Mouse (Mus musculus) heart, embryonic 12.5 days (tissue): Measurements from ENCODE around the gene Zmynd11. TPM values are rescaled to one million over a fixed set of nuclear protein-coding genes. Genes with fewer than 3 reads are reported as not detected.
"Not testable (repeated sequence)": the region's sequence is repeated elsewhere in the genome, so short reads cannot be mapped to it uniquely, and the experiment has no call there.

Experiments
- ATAC-seq: fragments of 200-750 bp; cut with Nextera tagmentation; 2 replicates; pipeline ENCODE4 v1.8.0; 2017; ENCODE audit warnings: moderate TSS enrichment, moderate library complexity; ENCODE audit not compliant: insufficient number of reproducible peaks, low FRiP score
- H3K27ac ChIP-seq: fragments of 300-500 bp; sonication (generic); 2 replicates; pipeline ENCODE4 v1.5.1; 2016; ENCODE audit warnings: mild to moderate bottlenecking, moderate library complexity; ENCODE audit not compliant: poor library complexity, severe bottlenecking
- H3K27me3 ChIP-seq: fragments of 300-500 bp; sonication (generic); replicated peaks from 2 replicates; pipeline ENCODE4 v1.6.1; 2016; ENCODE audit warnings: mild to moderate bottlenecking, moderate library complexity
- H3K36me3 ChIP-seq: fragments of 300-500 bp; sonication (generic); 2 replicates; pipeline ENCODE4 v1.6.1; 2016; ENCODE audit warnings: mild to moderate bottlenecking, moderate library complexity
- H3K4me1 ChIP-seq: fragments of 300-500 bp; sonication (generic); replicated peaks from 2 replicates; pipeline ENCODE4 v1.6.1; 2016; ENCODE audit warnings: mild to moderate bottlenecking
- H3K4me2 ChIP-seq: fragments of 300-500 bp; sonication (generic); 2 replicates; pipeline ENCODE4 v1.6.1; 2016; ENCODE audit warnings: mild to moderate bottlenecking, moderate library complexity
- H3K4me3 ChIP-seq: fragments of 300-500 bp; sonication (generic); 2 replicates; pipeline ENCODE4 v1.5.1; 2016; ENCODE audit warnings: mild to moderate bottlenecking
- H3K9ac ChIP-seq: fragments of 300-500 bp; sonication (generic); 2 replicates; pipeline ENCODE4 v1.6.1; 2016; ENCODE audit warnings: mild to moderate bottlenecking, moderate library complexity
- H3K9me3 ChIP-seq: fragments of 300-500 bp; sonication (generic); replicated peaks from 2 replicates; pipeline ENCODE4 v1.6.1; 2016; ENCODE audit warnings: mild to moderate bottlenecking, moderate library complexity
- WGBS: fragments of 180-500 bp; shearing (Covaris S2); methylation state at CpG from one replicate; pipeline ENCODE4 v1.1.7; 2016; 5-methylcytosine and 5-hydroxymethylcytosine counted together
- polyA plus RNA-seq: library from polyadenylated mRNA; unstranded; fragments of >200 nt; fragmentation: Nextera tagmentation; extraction: Ambion mirVana; gene quantifications from 2 replicates; pipeline ENCODE4 v1.2.1, GENCODE M21; 2016

Gene Zmynd11
- polyA plus RNA-seq, 1 experiment from 2014 or later: 122 TPM

DNA sequence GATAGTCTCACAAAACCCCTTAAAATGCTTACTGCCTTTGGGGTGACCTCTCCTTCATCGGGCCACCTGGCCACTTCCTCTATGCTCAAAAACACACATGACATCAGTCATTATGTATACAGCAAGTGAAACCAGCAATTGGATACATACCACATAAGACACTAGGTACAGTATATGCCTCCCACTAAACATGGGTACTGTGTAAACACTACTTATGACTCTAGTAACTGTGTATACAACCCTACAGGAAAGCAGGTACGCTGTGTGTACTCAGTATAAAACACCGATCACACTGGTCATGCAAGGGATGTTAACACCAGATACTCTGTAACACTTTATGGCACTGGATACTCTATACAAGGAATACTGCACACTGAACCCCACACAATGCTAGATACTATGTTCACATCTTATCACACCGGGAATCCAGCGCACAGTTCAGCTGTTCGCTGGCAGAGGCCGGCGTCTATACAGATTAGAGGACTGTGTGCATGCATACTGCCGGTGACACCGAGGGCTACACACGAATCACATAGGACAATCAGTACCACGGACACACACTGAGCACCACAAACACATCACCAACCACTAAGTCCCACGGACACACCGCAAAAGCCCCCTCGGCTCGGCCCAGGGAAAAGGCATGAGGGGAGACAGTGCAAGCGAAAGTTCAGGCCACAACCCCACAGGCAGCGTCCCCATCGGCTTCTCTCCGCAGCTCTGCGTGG, 1.9 kb downstream of the Zmynd11 start:
- peak; percentile 31 for ATAC-seq
- peak overlapping the region; percentile 99 for H3K9ac ChIP-seq
- WGBS: 5% methylated on average over 21 of the region's 21 CpGs
- peaks cover 45% of the 10 kb centered on the region for H3K4me1 ChIP-seq
- H3K4me3 ChIP-seq: peak overlapping the region; percentile 93
- H3K36me3 ChIP-seq: no peaks in the 10 kb centered on the region
- H3K27ac ChIP-seq: peak overlapping the region; percentile 96
- H3K27me3 ChIP-seq: no peaks in the 10 kb centered on the region
- H3K9me3 ChIP-seq: no peaks in the 10 kb centered on the region
- peak overlapping the region; percentile 69 for H3K4me2 ChIP-seq

DNA sequence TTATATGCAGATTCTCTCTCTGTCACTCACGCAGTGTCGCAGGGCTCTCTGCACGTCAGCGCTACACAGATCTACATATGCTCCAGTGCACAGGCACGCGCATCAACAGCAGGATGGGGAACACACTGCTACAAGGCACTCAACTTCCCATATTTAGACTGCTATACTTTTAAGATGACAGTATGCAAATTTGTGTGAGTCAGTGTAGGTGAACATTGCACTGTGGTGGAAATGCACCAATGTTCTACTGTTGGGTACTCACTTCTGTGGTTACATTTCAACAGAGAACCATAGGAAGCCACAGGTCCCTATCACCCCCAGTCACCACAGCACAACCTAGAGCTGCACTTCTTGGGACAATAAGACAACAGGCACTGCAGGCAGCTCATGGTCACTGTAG, 5.1 kb downstream of the Zmynd11 start:
- H3K27me3 ChIP-seq: no peaks in the 10 kb centered on the region
- ATAC-seq: no peak
- 0 out of 2 replicates have a peak, but pooled peaks cover 3% of the 10 kb centered on the region for H3K36me3 ChIP-seq
- peaks cover 32% of the 10 kb centered on the region for H3K4me1 ChIP-seq
- no peak overlapping the region for H3K4me3 ChIP-seq
- H3K4me2 ChIP-seq: no peak overlapping the region
- WGBS: 79% methylated on average over 6 of the region's 6 CpGs
- no peak overlapping the region for H3K9ac ChIP-seq
- H3K27ac ChIP-seq: no peak overlapping the region
- no peaks in the 10 kb centered on the region for H3K9me3 ChIP-seq

DNA sequence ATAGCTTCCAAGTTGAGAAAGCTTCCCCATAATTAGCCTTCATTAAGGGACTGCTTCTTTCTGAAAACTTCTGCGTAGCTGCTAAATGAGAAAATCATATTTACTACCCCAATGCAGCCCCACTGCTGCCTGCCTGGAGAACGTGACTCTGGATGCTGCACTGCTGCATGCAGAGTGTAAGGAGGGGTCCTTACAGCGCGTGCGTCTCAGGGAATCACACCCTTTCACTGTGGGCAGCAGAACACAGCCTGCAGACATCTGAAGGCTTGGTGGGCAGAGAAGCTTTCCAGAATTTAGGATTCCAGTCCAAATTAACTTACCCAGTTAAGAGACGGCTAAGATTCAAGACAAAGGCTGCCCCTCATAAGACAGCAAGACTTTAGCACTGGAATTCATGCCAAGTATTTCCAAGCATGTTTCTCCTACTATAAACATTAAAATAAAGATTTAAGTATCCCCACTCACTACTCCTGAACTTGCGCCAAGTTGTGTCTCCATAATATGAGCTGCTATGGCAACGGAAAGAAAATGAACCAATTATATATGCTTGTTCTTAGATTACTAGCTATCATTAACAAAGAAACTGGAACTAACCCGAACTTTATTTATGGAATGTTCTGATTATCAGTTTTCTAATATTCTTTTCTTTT, 7.2 kb downstream of the Zmynd11 start:
- no peak overlapping the region for H3K4me2 ChIP-seq
- no peaks in the 10 kb centered on the region for H3K9me3 ChIP-seq
- no peak overlapping the region for H3K4me3 ChIP-seq
- H3K4me1 ChIP-seq: peaks cover 44% of the 10 kb centered on the region
- 0 out of 2 replicates have a peak, but pooled peaks cover 3% of the 10 kb centered on the region for H3K36me3 ChIP-seq
- ATAC-seq: no peak
- no peak overlapping the region for H3K9ac ChIP-seq
- H3K27me3 ChIP-seq: no peaks in the 10 kb centered on the region
- H3K27ac ChIP-seq: no peak overlapping the region
- 74% methylated on average over 9 of the region's 9 CpGs for WGBS

DNA sequence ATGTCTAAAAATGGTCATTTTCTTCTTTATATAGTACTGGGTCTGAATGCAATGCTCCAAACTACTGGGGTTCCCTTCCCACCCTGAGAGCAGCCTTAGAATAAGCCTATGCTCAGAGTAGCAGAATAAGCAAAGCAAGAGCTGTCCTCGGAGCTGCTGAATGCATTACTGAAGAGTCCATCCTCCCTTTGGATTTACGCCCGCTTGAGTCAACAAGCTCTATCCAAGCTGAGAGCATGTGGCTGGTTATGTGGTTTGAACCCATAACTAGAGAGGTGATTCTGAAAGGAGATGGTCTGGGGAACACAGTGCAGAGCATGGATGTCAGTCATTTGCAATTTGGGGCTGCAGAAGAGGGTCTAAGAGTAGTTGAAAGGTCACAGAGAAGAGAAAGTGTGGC, 11.4 kb downstream of the Zmynd11 start:
- whole genome bisulfite sequencing: 45% methylated on average over 3 of the region's 3 CpGs
- Histone ChIP-seq H3K27ac (no peak overlapping the region), H3K9ac (0 out of 2 replicates have a peak overlapping the region, but pooled peaks have one; percentile 45)

DNA sequence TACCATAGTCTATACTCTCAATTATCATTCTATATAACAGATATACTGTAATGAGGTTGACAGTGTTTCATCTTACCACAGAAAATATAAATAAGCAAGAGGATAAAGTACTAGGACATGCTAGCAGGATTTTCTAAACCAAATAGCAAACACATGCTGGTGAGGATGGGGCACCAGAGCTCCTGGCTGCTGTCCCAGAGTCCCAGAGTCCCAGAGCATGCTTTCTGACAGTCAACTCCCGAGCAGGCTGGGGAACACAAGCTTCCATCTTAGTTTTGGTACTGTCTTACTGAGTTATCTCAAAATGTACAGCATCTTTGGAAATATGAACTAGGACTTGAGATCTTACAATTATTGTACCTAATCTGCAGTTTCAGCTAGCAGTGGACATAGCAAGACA, 14.8 kb downstream of the Zmynd11 start:
- Histone ChIP-seq H3K9ac (no peak overlapping the region), H3K36me3 (no peaks in the 10 kb centered on the region), H3K27me3 (no peaks in the 10 kb centered on the region), H3K4me2 (no peak overlapping the region), H3K4me3 (no peak overlapping the region), H3K9me3 (no peaks in the 10 kb centered on the region), H3K27ac (peak overlapping the region; percentile 54; the same call in 1 of the 2 replicates), H3K4me1 (peaks cover 37% of the 10 kb centered on the region)
- 22% methylated on average over 1 of the region's 1 CpGs for WGBS
- no peak for ATAC-seq

More for the DNA sequence above, 11.4 kb downstream of the Zmynd11 start:
- H3K36me3 ChIP-seq: 0 out of 2 replicates have a peak, but pooled peaks cover 3% of the 10 kb centered on the region
- ATAC-seq: no peak
- no peak overlapping the region for H3K4me2 ChIP-seq
- no peak overlapping the region for H3K4me3 ChIP-seq
- no peaks in the 10 kb centered on the region for H3K27me3 ChIP-seq
- H3K9me3 ChIP-seq: no peaks in the 10 kb centered on the region
- peaks cover 35% of the 10 kb centered on the region for H3K4me1 ChIP-seq

DNA sequence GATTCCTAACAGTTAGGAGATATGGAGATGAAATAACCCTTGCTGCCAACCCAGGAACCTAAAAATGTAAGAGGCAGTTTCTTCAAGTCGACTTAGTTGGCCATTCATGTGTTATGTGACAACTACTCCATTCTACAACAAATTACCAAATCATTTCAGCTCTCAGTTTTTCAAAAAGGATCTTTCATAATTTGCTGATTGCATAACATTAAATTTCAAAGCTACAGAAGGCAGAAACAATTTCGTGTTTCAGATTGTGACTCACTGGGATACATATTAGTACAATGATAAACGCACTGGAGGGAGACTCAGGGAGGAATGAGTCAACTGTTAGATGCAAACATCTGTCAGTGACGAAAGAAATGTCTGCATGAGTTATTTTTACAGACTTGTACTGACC, 15.3 kb downstream of the Zmynd11 start:
- ATAC-seq: no peak
- no peak overlapping the region for H3K4me3 ChIP-seq

DNA sequence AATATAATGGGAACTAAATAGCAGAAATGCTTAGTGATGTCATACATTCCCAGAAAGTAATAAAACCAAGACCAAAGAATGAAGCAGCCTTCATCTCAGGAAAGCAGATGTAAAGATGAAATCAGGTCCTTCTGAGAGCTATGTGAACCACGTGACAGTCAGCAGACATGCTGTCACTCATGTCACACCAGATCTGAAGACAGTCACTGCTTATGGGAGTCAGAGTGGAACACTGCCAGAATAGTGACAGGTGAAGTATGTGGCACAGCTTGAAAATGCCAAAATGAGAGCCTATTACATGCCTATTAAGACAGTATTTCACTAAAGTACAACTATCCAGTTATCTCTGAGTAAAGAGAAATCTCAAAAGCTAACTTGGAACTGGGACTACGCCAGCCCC, 26.9 kb downstream of the Zmynd11 start:
- no peak for ATAC-seq
- Histone ChIP-seq H3K36me3 (peaks cover 1% of the 10 kb centered on the region; the same call in 1 of the 2 replicates), H3K4me3 (no peak overlapping the region), H3K9ac (no peak overlapping the region), H3K27me3 (no peaks in the 10 kb centered on the region), H3K4me2 (no peak overlapping the region), H3K4me1 (peaks cover 34% of the 10 kb centered on the region), H3K9me3 (no peaks in the 10 kb centered on the region), H3K27ac (no peak overlapping the region; the same call in 1 of the 2 replicates)
- 57% methylated on average over 2 of the region's 2 CpGs for WGBS

More for the DNA sequence above, 15.3 kb downstream of the Zmynd11 start:
- WGBS: 63% methylated on average over 4 of the region's 4 CpGs
- Histone ChIP-seq H3K9me3 (no peaks in the 10 kb centered on the region), H3K4me2 (no peak overlapping the region), H3K27ac (no peak overlapping the region), H3K27me3 (no peaks in the 10 kb centered on the region), H3K9ac (no peak overlapping the region), H3K36me3 (no peaks in the 10 kb centered on the region), H3K4me1 (peaks cover 37% of the 10 kb centered on the region)

DNA sequence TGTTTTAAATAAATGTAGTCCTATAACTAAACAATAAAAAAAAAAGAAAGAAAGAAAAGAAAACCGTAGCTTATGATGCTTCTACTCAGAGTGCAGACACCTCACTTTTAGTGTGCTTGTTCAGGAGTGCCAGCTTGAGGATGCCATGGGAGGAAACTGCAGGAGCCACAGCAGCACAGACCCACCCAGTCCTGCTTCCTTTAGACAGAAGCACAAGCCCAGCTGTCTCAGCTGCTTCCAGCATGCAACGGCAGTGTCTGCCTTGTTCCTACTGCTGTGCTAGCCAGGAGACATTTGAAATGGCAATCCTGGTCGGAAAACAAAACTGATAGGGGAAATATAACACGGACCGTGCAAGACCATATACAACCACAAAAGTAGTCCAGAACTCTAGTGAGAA, 28.1 kb downstream of the Zmynd11 start:
- H3K9me3 ChIP-seq: no peaks in the 10 kb centered on the region
- H3K4me1 ChIP-seq: peaks cover 23% of the 10 kb centered on the region
- WGBS: 71% methylated on average over 5 of the region's 5 CpGs
- H3K4me3 ChIP-seq: no peak overlapping the region
- H3K9ac ChIP-seq: no peak overlapping the region
- no peak overlapping the region for H3K4me2 ChIP-seq
- no peak for ATAC-seq
- H3K27ac ChIP-seq: no peak overlapping the region
- peaks cover 8% of the 10 kb centered on the region for H3K36me3 ChIP-seq
- H3K27me3 ChIP-seq: no peaks in the 10 kb centered on the region

DNA sequence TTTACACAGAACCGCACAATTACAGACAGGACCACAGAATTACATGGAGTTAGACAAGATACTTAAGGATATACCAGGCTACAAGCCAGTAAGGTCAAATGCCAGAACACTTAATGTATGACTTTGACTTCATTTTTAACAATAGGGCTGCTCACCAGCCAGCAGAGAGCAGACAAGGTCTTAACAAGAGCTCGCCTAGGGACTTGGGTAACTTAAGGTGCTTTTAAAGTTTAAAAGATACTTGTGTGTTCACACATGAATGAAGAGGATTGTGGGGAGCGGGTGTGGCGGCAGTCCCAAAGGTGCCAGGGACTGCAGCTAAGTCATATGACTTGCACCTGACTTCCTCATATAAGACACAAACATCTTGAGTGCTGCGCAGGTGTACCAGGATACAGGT, 32.9 kb downstream of the Zmynd11 start:
- not testable (repeated sequence) for H3K27ac ChIP-seq, ATAC-seq, H3K9ac ChIP-seq, H3K27me3 ChIP-seq, H3K4me2 ChIP-seq, H3K4me3 ChIP-seq, H3K9me3 ChIP-seq
- H3K4me1 ChIP-seq: peaks cover 27% of the 10 kb centered on the region
- peaks cover 23% of the 10 kb centered on the region for H3K36me3 ChIP-seq
- WGBS: 93% methylated on average over 4 of the region's 5 CpGs

DNA sequence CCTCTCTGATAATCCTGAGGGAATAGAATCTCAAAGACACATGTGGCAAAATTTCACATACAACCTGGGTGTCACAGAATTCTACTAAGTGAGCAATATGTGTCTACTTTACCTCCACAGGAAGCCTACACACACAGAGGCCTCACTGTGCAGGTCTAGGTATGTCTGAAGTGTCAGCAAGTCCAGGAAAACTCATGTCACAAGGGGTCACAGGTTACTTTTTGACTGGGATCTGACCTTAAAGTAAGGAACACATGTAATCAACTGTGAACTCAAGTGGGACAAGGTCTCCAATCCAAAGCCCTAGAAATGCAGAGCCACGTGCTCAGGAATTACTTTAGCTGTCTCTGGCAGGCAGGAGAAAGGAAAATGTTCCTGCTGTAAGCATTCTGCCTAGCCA, 36.1 kb downstream of the Zmynd11 start:
- H3K27me3 ChIP-seq: no peaks in the 10 kb centered on the region
- ATAC-seq: no peak
- H3K9me3 ChIP-seq: no peaks in the 10 kb centered on the region
- no peak overlapping the region for H3K4me3 ChIP-seq
- no peak overlapping the region for H3K9ac ChIP-seq
- no peak overlapping the region for H3K27ac ChIP-seq
- peaks cover 38% of the 10 kb centered on the region for H3K36me3 ChIP-seq
- H3K4me2 ChIP-seq: no peak overlapping the region
- 31% methylated on average over 1 of the region's 1 CpGs for WGBS
- peaks cover 16% of the 10 kb centered on the region; the same call in 1 of the 2 replicates for H3K4me1 ChIP-seq

DNA sequence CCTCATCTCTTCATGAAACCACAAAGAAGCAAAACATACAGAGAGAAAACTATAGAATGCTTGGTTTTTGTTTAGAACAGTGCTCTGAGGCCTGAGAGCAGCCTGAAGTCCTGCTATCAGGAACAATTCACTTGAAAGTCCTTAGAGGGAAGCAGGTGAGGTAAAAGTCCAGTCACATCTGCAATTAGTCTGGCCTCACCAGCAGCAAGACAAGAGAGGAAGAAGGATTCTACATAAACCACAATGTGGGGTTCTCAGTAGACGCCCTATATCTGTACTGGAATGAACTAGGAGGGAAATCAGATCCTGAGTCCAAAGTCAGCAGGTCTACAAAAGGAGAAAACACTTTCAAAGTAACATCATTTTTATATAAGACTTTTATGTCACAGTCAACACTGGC, 49.9 kb downstream of the Zmynd11 start:
- WGBS: 94% methylated on average over 1 of the region's 1 CpGs
- no peak for ATAC-seq
- peaks cover 4% of the 10 kb centered on the region for H3K4me1 ChIP-seq
- no peak overlapping the region for H3K27ac ChIP-seq
- no peaks in the 10 kb centered on the region for H3K27me3 ChIP-seq
- H3K4me3 ChIP-seq: no peak overlapping the region
- no peaks in the 10 kb centered on the region for H3K9me3 ChIP-seq
- H3K4me2 ChIP-seq: no peak overlapping the region
- H3K36me3 ChIP-seq: peaks cover 11% of the 10 kb centered on the region
- H3K9ac ChIP-seq: no peak overlapping the region
